Mouse (Mus musculus) MEL (cell line): ENCODE results near the gene Creb3l1. TPM values are rescaled to one million over a fixed set of nuclear protein-coding genes. Genes with fewer than 3 reads are reported as not detected.

Experiments used
- DNase-seq: peaks from one replicate; pipeline ENCODE4 v3.0.0; 2011; ENCODE audit warnings: low read depth, low spot score
- H3K27ac ChIP-seq: 2 replicates; pipeline ENCODE4 v1.5.1; 2012; ENCODE audit warnings: low read depth, mild to moderate bottlenecking, control low read depth, low read length, moderate library complexity; ENCODE audit not compliant: control insufficient read depth
- H3K27me3 ChIP-seq, 2 experiments: fragments of 150-350 bp in 1 of 2; sonication (generic) in 1 of 2; 2 replicates each; pipeline ENCODE4 v1.6.1; 2012; ENCODE audit warnings: low read length in 2 of 2, mild to moderate bottlenecking in 2 of 2, improper control_type of control experiment in 1 of 2, moderate library complexity in 1 of 2; ENCODE audit not compliant: insufficient read depth in 2 of 2, control insufficient read depth in 1 of 2
- H3K36me3 ChIP-seq, 2 experiments: 2 replicates each; pipeline ENCODE4 v1.6.1; 2012 to 2014; ENCODE audit warnings: low read length in 2 of 2, improper control_type of control experiment in 1 of 2, inconsistent platforms in 1 of 2, mild to moderate bottlenecking in 1 of 2; ENCODE audit not compliant: insufficient read depth in 2 of 2, control insufficient read depth in 1 of 2
- H3K4me1 ChIP-seq, 2 experiments: fragments of 150-350 bp in 1 of 2; sonication (generic) in 1 of 2; 2 replicates each; pipeline ENCODE4 v1.6.1; 2012; ENCODE audit warnings: low read length in 2 of 2, improper control_type of control experiment in 1 of 2, mild to moderate bottlenecking in 1 of 2; ENCODE audit not compliant: insufficient read depth in 2 of 2, control insufficient read depth in 1 of 2
- H3K4me3 ChIP-seq, 2 experiments: fragments of 150-350 bp in 1 of 2; sonication (generic) in 1 of 2; 2 replicates each; pipeline ENCODE4 v1.5.1; 2012; ENCODE audit warnings: low read depth in 2 of 2, low read length in 2 of 2, mild to moderate bottlenecking in 2 of 2, moderate library complexity in 2 of 2, control low read depth in 1 of 2, improper control_type of control experiment in 1 of 2; ENCODE audit not compliant: control insufficient read depth in 1 of 2, insufficient read depth in 1 of 2
- H3K79me2 ChIP-seq: 2 replicates; pipeline ENCODE4 v1.6.1; 2012; ENCODE audit warnings: mild to moderate bottlenecking, low read length, moderate library complexity; ENCODE audit not compliant: control insufficient read depth, poor library complexity, insufficient read depth
- H3K9ac ChIP-seq: 2 replicates; pipeline ENCODE4 v1.6.1; 2012; ENCODE audit warnings: low read depth, mild to moderate bottlenecking, control low read depth, low read length, moderate library complexity; ENCODE audit not compliant: control insufficient read depth, poor library complexity, severe bottlenecking
- H3K9me3 ChIP-seq: fragments of 150-350 bp; sonication (generic); replicated peaks from 2 replicates; pipeline ENCODE4 v1.6.1; 2012; ENCODE audit warnings: mild to moderate bottlenecking, low read length, improper control_type of control experiment, moderate library complexity; ENCODE audit not compliant: insufficient read depth
- CTCF ChIP-seq, 3 experiments: IDR thresholded peaks in 2 of 3; conservative IDR thresholded peaks in 1 of 3; 2 replicates each; pipeline ENCODE4 v1.5.1; 2011 to 2012; ENCODE audit warnings: low read length in 3 of 3, low read depth in 2 of 3, mild to moderate bottlenecking in 2 of 3, improper control_type of control experiment in 1 of 3, inconsistent platforms in 1 of 3, mixed read lengths in 1 of 3, moderate library complexity in 1 of 3; ENCODE audit not compliant: control insufficient read depth in 1 of 3, insufficient read depth in 1 of 3, poor library complexity in 1 of 3, severe bottlenecking in 1 of 3
- EP300 ChIP-seq, 2 experiments: IDR thresholded peaks; 2 replicates each; pipeline ENCODE4 v1.6.1; 2011; ENCODE audit warnings: improper control_type of control experiment in 2 of 2, low read length in 2 of 2, low read depth in 1 of 2, mild to moderate bottlenecking in 1 of 2
- HCFC1 ChIP-seq: IDR thresholded peaks from 2 replicates; pipeline ENCODE4 v1.6.1; 2012; ENCODE audit warnings: low read depth, mild to moderate bottlenecking, inconsistent platforms, low read length, improper control_type of control experiment, moderate library complexity
- JUND ChIP-seq: IDR thresholded peaks from 2 replicates; pipeline ENCODE4 v1.6.1; 2011; ENCODE audit warnings: low read depth, mild to moderate bottlenecking, improper control_type of control experiment, low read length
- KAT2A ChIP-seq: conservative IDR thresholded peaks from 2 replicates; pipeline ENCODE4 v1.6.1; 2012; ENCODE audit warnings: low read depth, low read length, improper control_type of control experiment, inconsistent platforms
- MAFK ChIP-seq: IDR thresholded peaks from 2 replicates; pipeline ENCODE4 v1.6.1; 2011; ENCODE audit warnings: low read depth, mild to moderate bottlenecking, low read length, improper control_type of control experiment, borderline replicate concordance
- MAX ChIP-seq: IDR thresholded peaks from 2 replicates; pipeline ENCODE4 v1.6.1; 2011; ENCODE audit warnings: low read length, improper control_type of control experiment
- MAZ ChIP-seq: IDR thresholded peaks from 2 replicates; pipeline ENCODE4 v1.6.1; 2012; ENCODE audit warnings: low read depth, mild to moderate bottlenecking, inconsistent platforms, low read length, improper control_type of control experiment
- MEF2A ChIP-seq: IDR thresholded peaks from 2 replicates; pipeline ENCODE4 v1.6.1; 2014; ENCODE audit warnings: low read depth, mild to moderate bottlenecking, inconsistent platforms, low read length, improper control_type of control experiment; ENCODE audit not compliant: poor library complexity, insufficient replicate concordance, severe bottlenecking; ENCODE audit errors: extremely low read depth
- RAD21 ChIP-seq: IDR thresholded peaks from 2 replicates; pipeline ENCODE4 v1.6.1; 2011; ENCODE audit warnings: mild to moderate bottlenecking, low read depth, low read length, improper control_type of control experiment
- SMC3 ChIP-seq: IDR thresholded peaks from 2 replicates; pipeline ENCODE4 v1.6.1; 2011; ENCODE audit warnings: low read depth, low read length, improper control_type of control experiment
- TBP ChIP-seq: IDR thresholded peaks from 2 replicates; pipeline ENCODE4 v1.8.0; 2011; ENCODE audit warnings: low read depth, low read length, improper control_type of control experiment
- TCF12 ChIP-seq: IDR thresholded peaks from 2 replicates; pipeline ENCODE4 v1.6.1; 2014; ENCODE audit warnings: low read depth, mild to moderate bottlenecking, inconsistent platforms, low read length, improper control_type of control experiment, moderate library complexity
- UBTF ChIP-seq: IDR thresholded peaks from 2 replicates; pipeline ENCODE4 v1.6.1; 2012; ENCODE audit warnings: low read depth, mild to moderate bottlenecking, inconsistent platforms, low read length, improper control_type of control experiment, moderate library complexity, borderline replicate concordance; ENCODE audit not compliant: insufficient read depth
- USF2 ChIP-seq, 2 experiments: IDR thresholded peaks; 2 replicates each; pipeline ENCODE4 v1.6.1; 2011 to 2012; ENCODE audit warnings: improper control_type of control experiment in 2 of 2, low read length in 2 of 2, borderline replicate concordance in 1 of 2, inconsistent platforms in 1 of 2, low read depth in 1 of 2, mild to moderate bottlenecking in 1 of 2; ENCODE audit not compliant: insufficient read depth in 1 of 2
- ZC3H11A ChIP-seq: IDR thresholded peaks from 2 replicates; pipeline ENCODE4 v1.6.1; 2012; ENCODE audit warnings: low read depth, mild to moderate bottlenecking, inconsistent platforms, low read length, improper control_type of control experiment
- ZMIZ1 ChIP-seq: IDR thresholded peaks from 2 replicates; pipeline ENCODE4 v1.6.1; 2012; ENCODE audit warnings: low read depth, mild to moderate bottlenecking, inconsistent platforms, low read length, improper control_type of control experiment, moderate library complexity
- polyA plus RNA-seq, 2 experiments: library from polyadenylated mRNA; stranded (reverse) in 1 of 2; unstranded in 1 of 2; fragments of >175 nt in 1 of 2; fragments of >200 nt in 1 of 2; gene quantifications; 2 replicates each; pipeline versions ENCODE4 v1.2.1 to v1.2.4; 2012; ENCODE audit warnings: low replicate concordance in 2 of 2, low read depth in 1 of 2; ENCODE audit not compliant: insufficient read length in 2 of 2, insufficient read depth in 1 of 2, missing spikeins in 1 of 2
- total RNA-seq: library from RNA; depleted of rRNA; stranded (reverse); fragments of 300-350 nt; gene quantifications from 2 replicates; pipeline ENCODE4 v1.2.3, GENCODE M21; 2012

Gene Creb3l1
- total and polyA plus RNA-seq, 3 experiments: 0.12 to 9.1 TPM; not detected in 1

DNA sequence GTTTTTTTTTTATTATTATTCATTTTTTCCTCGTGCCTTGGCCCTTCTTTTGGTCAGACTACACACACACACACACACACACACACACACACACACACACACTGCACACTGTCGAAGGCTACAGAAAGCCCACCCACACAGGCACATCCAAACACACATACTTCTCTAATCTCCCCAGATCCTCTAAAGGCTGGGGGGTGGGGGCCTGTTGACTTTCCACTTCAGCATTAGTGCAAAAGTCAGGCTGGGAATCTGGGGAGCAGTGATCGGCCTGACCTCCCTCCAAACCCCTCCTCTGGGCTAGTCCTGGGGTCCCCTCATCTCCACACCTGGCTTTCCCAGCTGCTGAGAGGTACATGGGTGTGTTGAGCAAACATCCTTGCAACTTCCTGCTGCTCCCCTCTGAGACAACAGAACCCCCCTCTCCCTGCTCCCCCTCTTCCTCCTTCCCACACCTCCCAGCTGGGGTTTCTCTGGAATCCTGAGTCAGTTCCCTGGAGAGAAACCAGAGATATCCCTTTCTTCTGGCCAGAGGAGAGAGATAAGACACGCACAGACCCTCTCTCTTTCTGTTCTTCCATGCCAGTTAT lies 3.5 kb downstream of the Creb3l1 start:
- Histone ChIP-seq H3K27me3 (no peaks in the 10 kb centered on the region), H3K9ac (no peak overlapping the region), H3K36me3 (no peaks in the 10 kb centered on the region)

DNA sequence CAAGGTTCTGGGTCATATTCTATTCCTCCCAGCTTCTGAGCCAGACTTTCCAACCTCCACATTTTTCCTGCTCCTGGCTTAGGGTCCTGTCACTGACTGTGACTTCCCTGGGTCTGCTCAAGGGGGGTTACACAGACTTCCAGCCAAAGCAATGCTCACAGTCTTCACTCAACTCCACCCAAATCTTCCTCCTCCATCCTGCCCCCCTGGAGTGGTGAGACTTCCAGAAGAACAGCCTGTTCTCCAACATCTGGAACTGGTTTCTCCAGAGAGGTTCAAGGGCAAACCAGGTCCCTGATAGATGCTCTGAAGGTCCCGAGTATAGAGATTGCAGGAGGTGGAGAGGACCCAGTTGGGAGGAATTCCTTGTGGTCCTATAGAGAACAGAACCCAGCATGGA lies 6.9 kb downstream of the Creb3l1 start:
- Histone ChIP-seq H3K4me1 (no peaks in the 10 kb centered on the region), H3K36me3 (no peaks in the 10 kb centered on the region), H3K27me3 (no peaks in the 10 kb centered on the region), H3K79me2 (no peaks in the 10 kb centered on the region), H3K27ac (no peak overlapping the region), H3K4me3 (no peak overlapping the region), H3K9ac (no peak overlapping the region), H3K9me3 (no peaks in the 10 kb centered on the region)
- no peak for TF ChIP-seq MAZ
- no peak for TF ChIP-seq SMC3
- no peak for TF ChIP-seq JUND
- TF ChIP-seq MAFK: no peak
- TF ChIP-seq MEF2A: no peak
- TF ChIP-seq TCF12: no peak
- no peak for TF ChIP-seq EP300 (IDR thresholded peaks at IDR 0.05; ENCODE audit: low read depth in 1 of 2, low read length in 2 of 2)
- no peak for TF ChIP-seq CTCF (IDR thresholded peaks at IDR 0.05 in 2 of 3, conservative IDR thresholded peaks at IDR 0.05 in 1 of 3; ENCODE audit: control insufficient read depth in 1 of 3, insufficient read depth in 1 of 3, low read depth in 2 of 3, low read length in 3 of 3, poor library complexity in 1 of 3, severe bottlenecking in 1 of 3)
- no peak for TF ChIP-seq HCFC1
- no peak for TF ChIP-seq ZMIZ1
- no peak for TF ChIP-seq UBTF
- DNase-seq: no peak

More for the DNA sequence above, 3.5 kb downstream of the Creb3l1 start:
- no peak for DNase-seq
- Histone ChIP-seq H3K4me3 (no peak overlapping the region), H3K79me2 (no peaks in the 10 kb centered on the region), H3K9me3 (no peaks in the 10 kb centered on the region), H3K27ac (no peak overlapping the region), H3K4me1 (peaks cover 0 to 5% of the 10 kb centered on the region in 2 experiments; a peak in 1 of 4 replicates)
- no peak for TF ChIP-seq KAT2A
- no peak for TF ChIP-seq MEF2A
- TF ChIP-seq TCF12: no peak
- no peak for TF ChIP-seq TBP
- TF ChIP-seq USF2 (IDR thresholded peaks at IDR 0.05; ENCODE audit: borderline replicate concordance in 1 of 2, insufficient read depth in 1 of 2, low read depth in 1 of 2, low read length in 2 of 2): no peak
- TF ChIP-seq RAD21: no peak
- TF ChIP-seq SMC3: no peak
- TF ChIP-seq MAX: no peak
- TF ChIP-seq MAFK: no peak
- no peak for TF ChIP-seq ZC3H11A
